Mouse (Mus musculus) forebrain, embryonic 12.5 days (tissue): ENCODE data around the gene Rtkn2. TPM values are rescaled to one million over a fixed set of nuclear protein-coding genes. Genes with fewer than 3 reads are reported as not detected.
"Not testable (repeated sequence)": the region's sequence is repeated elsewhere in the genome, so short reads cannot be mapped to it uniquely, and the experiment has no call there.

Experiments
- ATAC-seq: fragments of 200-750 bp; cut with Nextera tagmentation; 2 replicates; pipeline ENCODE4 v1.8.0; 2017; ENCODE audit warnings: moderate TSS enrichment; ENCODE audit not compliant: low FRiP score
- H3K27ac ChIP-seq: fragments of 300-500 bp; sonication (generic); 2 replicates; pipeline ENCODE4 v1.5.1; 2016; ENCODE audit warnings: mild to moderate bottlenecking
- H3K27me3 ChIP-seq: fragments of 300-500 bp; sonication (generic); 2 replicates; pipeline ENCODE4 v1.6.1; 2016; ENCODE audit warnings: mild to moderate bottlenecking
- H3K36me3 ChIP-seq: fragments of 300-500 bp; sonication (generic); replicated peaks from 2 replicates; pipeline ENCODE4 v1.6.1; 2016; ENCODE audit warnings: mild to moderate bottlenecking
- H3K4me1 ChIP-seq: fragments of 300-500 bp; sonication (generic); 2 replicates; pipeline ENCODE4 v1.6.1; 2016
- H3K4me2 ChIP-seq: fragments of 300-500 bp; sonication (generic); 2 replicates; pipeline ENCODE4 v1.6.1; 2016; ENCODE audit warnings: mild to moderate bottlenecking, moderate library complexity
- H3K4me3 ChIP-seq: fragments of 300-500 bp; sonication (generic); replicated peaks from 2 replicates; pipeline ENCODE4 v1.5.1; 2016; ENCODE audit warnings: mild to moderate bottlenecking
- H3K9ac ChIP-seq: fragments of 300-500 bp; sonication (generic); 2 replicates; pipeline ENCODE4 v1.6.1; 2016; ENCODE audit warnings: mild to moderate bottlenecking
- H3K9me3 ChIP-seq: fragments of 300-500 bp; sonication (generic); 2 replicates; pipeline ENCODE4 v1.6.1; 2016
- WGBS: fragments of 180-500 bp; shearing (Covaris S2); methylation state at CpG from one replicate; pipeline ENCODE4 v1.1.7; 2016; 5-methylcytosine and 5-hydroxymethylcytosine counted together
- polyA plus RNA-seq: library from polyadenylated mRNA; unstranded; fragments of >200 nt; fragmentation: Nextera tagmentation; extraction: Ambion mirVana; gene quantifications from 2 replicates; pipeline ENCODE4 v1.2.1, GENCODE M21; 2016

Gene Rtkn2
- polyA plus RNA-seq, 1 experiment from 2014 or later: 29.4 TPM

GRCm38 (mm10) chr10:68090544-68090943 is 111.2 kb downstream of the Rtkn2 start:
- H3K9ac ChIP-seq: no peak overlapping the region
- no peaks in the 10 kb centered on the region for H3K4me1 ChIP-seq
- H3K27me3 ChIP-seq: no peaks in the 10 kb centered on the region
- H3K4me3 ChIP-seq: no peak overlapping the region
- ATAC-seq: no peak
- H3K27ac ChIP-seq: no peak overlapping the region
- no peak overlapping the region for H3K4me2 ChIP-seq
- 90% methylated on average over 3 of the region's 3 CpGs for WGBS
- H3K9me3 ChIP-seq: no peaks in the 10 kb centered on the region
- peaks cover 8% of the 10 kb centered on the region for H3K36me3 ChIP-seq

GRCm38 (mm10) chr10:68091011-68091410 is 111.6 kb downstream of the Rtkn2 start:
- peaks cover 11% of the 10 kb centered on the region for H3K36me3 ChIP-seq
- H3K9me3 ChIP-seq: no peaks in the 10 kb centered on the region
- WGBS: 93% methylated on average over 11 of the region's 11 CpGs
- H3K4me3 ChIP-seq: no peak overlapping the region
- H3K27ac ChIP-seq: no peak overlapping the region
- no peaks in the 10 kb centered on the region for H3K4me1 ChIP-seq
- no peaks in the 10 kb centered on the region for H3K27me3 ChIP-seq
- no peak for ATAC-seq
- H3K9ac ChIP-seq: no peak overlapping the region
- H3K4me2 ChIP-seq: no peak overlapping the region

- Histone ChIP-seq H3K4me1 (no peaks in the 10 kb centered on the region), H3K27ac (no peak overlapping the region), H3K27me3 (no peaks in the 10 kb centered on the region), H3K4me3 (no peak overlapping the region), H3K36me3 (peaks cover 19% of the 10 kb centered on the region), H3K9me3 (no peaks in the 10 kb centered on the region), H3K9ac (no peak overlapping the region), H3K4me2 (no peak overlapping the region)
- 93% methylated on average over 4 of the region's 4 CpGs for WGBS
- ATAC-seq: no peak
These were observed 112.5 kb downstream of the Rtkn2 start for GRCm38 (mm10) chr10:68091840-68092239.

GRCm38 (mm10) chr10:68093496-68093895 is 114.1 kb downstream of the Rtkn2 start:
- whole genome bisulfite sequencing: 54% methylated on average over 3 of the region's 3 CpGs
- peaks cover 35% of the 10 kb centered on the region for H3K36me3 ChIP-seq
- no peaks in the 10 kb centered on the region for H3K9me3 ChIP-seq
- no peak overlapping the region for H3K4me3 ChIP-seq
- H3K4me1 ChIP-seq: no peaks in the 10 kb centered on the region
- ATAC-seq: no peak
- no peak overlapping the region for H3K27ac ChIP-seq
- no peak overlapping the region for H3K4me2 ChIP-seq
- no peak overlapping the region for H3K9ac ChIP-seq
- H3K27me3 ChIP-seq: no peaks in the 10 kb centered on the region

GRCm38 (mm10) chr10:68095136-68095535 is 115.8 kb downstream of the Rtkn2 start:
- Histone ChIP-seq H3K36me3 (peaks cover 35% of the 10 kb centered on the region), H3K4me2 (no peak overlapping the region), H3K4me1 (no peaks in the 10 kb centered on the region), H3K9me3 (no peaks in the 10 kb centered on the region), H3K4me3 (no peak overlapping the region), H3K9ac (no peak overlapping the region), H3K27me3 (no peaks in the 10 kb centered on the region), H3K27ac (no peak overlapping the region)
- WGBS: 89% methylated on average over 2 of the region's 2 CpGs
- ATAC-seq: no peak

- Histone ChIP-seq H3K4me1 (no peaks in the 10 kb centered on the region), H3K36me3 (peaks cover 35% of the 10 kb centered on the region), H3K4me2 (no peak overlapping the region), H3K9me3 (no peaks in the 10 kb centered on the region), H3K9ac (no peak overlapping the region), H3K4me3 (no peak overlapping the region), H3K27ac (no peak overlapping the region), H3K27me3 (no peaks in the 10 kb centered on the region)
- 96% methylated on average over 12 of the region's 12 CpGs for WGBS
- no peak for ATAC-seq
These were observed 117.0 kb downstream of the Rtkn2 start for GRCm38 (mm10) chr10:68096395-68096794.

- WGBS: 91% methylated on average over 19 of the region's 19 CpGs
- no peak overlapping the region for H3K27ac ChIP-seq
- no peaks in the 10 kb centered on the region for H3K4me1 ChIP-seq
- H3K9ac ChIP-seq: no peak overlapping the region
- ATAC-seq: no peak
- H3K4me3 ChIP-seq: no peak overlapping the region
- H3K9me3 ChIP-seq: no peaks in the 10 kb centered on the region
- peaks cover 35% of the 10 kb centered on the region for H3K36me3 ChIP-seq
- no peaks in the 10 kb centered on the region for H3K27me3 ChIP-seq
- no peak overlapping the region for H3K4me2 ChIP-seq
These were observed 118.7 kb downstream of the Rtkn2 start for GRCm38 (mm10) chr10:68097821-68098675.

GRCm38 (mm10) chr10:68099801-68100200 is 120.4 kb downstream of the Rtkn2 start:
- H3K4me2 ChIP-seq, H3K4me1 ChIP-seq, H3K27ac ChIP-seq, H3K27me3 ChIP-seq, H3K9me3 ChIP-seq, H3K9ac ChIP-seq, H3K4me3 ChIP-seq, ATAC-seq: not testable (repeated sequence)
- H3K36me3 ChIP-seq: peaks cover 33% of the 10 kb centered on the region
- 94% methylated on average over 7 of the region's 7 CpGs for WGBS

GRCm38 (mm10) chr10:68100506-68100905 is 121.1 kb downstream of the Rtkn2 start:
- no peaks in the 10 kb centered on the region for H3K9me3 ChIP-seq
- no peak overlapping the region for H3K4me2 ChIP-seq
- H3K4me3 ChIP-seq: no peak overlapping the region
- 94% methylated on average over 8 of the region's 8 CpGs for WGBS
- no peak overlapping the region for H3K27ac ChIP-seq
- H3K9ac ChIP-seq: no peak overlapping the region
- no peaks in the 10 kb centered on the region for H3K27me3 ChIP-seq
- H3K4me1 ChIP-seq: peaks cover 12% of the 10 kb centered on the region
- H3K36me3 ChIP-seq: peaks cover 27% of the 10 kb centered on the region
- ATAC-seq: no peak

- no peaks in the 10 kb centered on the region for H3K27me3 ChIP-seq
- no peak overlapping the region for H3K27ac ChIP-seq
- no peak overlapping the region for H3K4me3 ChIP-seq
- H3K4me1 ChIP-seq: peaks cover 18% of the 10 kb centered on the region
- H3K4me2 ChIP-seq: no peak overlapping the region
- no peak for ATAC-seq
- 85% methylated on average over 4 of the region's 4 CpGs for WGBS
- no peak overlapping the region for H3K9ac ChIP-seq
- peaks cover 22% of the 10 kb centered on the region for H3K36me3 ChIP-seq
- H3K9me3 ChIP-seq: no peaks in the 10 kb centered on the region
These were observed 121.9 kb downstream of the Rtkn2 start for GRCm38 (mm10) chr10:68101251-68101650.

- H3K4me3 ChIP-seq: no peak overlapping the region
- H3K27ac ChIP-seq: no peak overlapping the region
- no peaks in the 10 kb centered on the region for H3K27me3 ChIP-seq
- H3K9me3 ChIP-seq: no peaks in the 10 kb centered on the region
- H3K36me3 ChIP-seq: peaks cover 9% of the 10 kb centered on the region
- H3K4me1 ChIP-seq: peaks cover 28% of the 10 kb centered on the region
- WGBS: 95% methylated on average over 6 of the region's 6 CpGs
- H3K9ac ChIP-seq: no peak overlapping the region
- no peak for ATAC-seq
- no peak overlapping the region for H3K4me2 ChIP-seq
These were observed 123.2 kb downstream of the Rtkn2 start for GRCm38 (mm10) chr10:68102566-68102965.

- Histone ChIP-seq H3K4me2 (no peak overlapping the region), H3K27ac (no peak overlapping the region), H3K9me3 (no peaks in the 10 kb centered on the region), H3K4me1 (peaks cover 28% of the 10 kb centered on the region), H3K36me3 (peaks cover 2% of the 10 kb centered on the region; the same call in 1 of the 2 replicates), H3K9ac (no peak overlapping the region), H3K27me3 (no peaks in the 10 kb centered on the region), H3K4me3 (no peak overlapping the region)
- WGBS: 80% methylated on average over 6 of the region's 6 CpGs
- ATAC-seq: no peak
These were observed 123.9 kb downstream of the Rtkn2 start for GRCm38 (mm10) chr10:68103078-68103855.
